Mouse (Mus musculus): ENCODE measurements at regions not wholly inside any gene's neighbourhood (a gene's known extent, or its start where the extent isn't known, plus 50 kb on each side); places are given as distances from the start of the nearest gene placed in this dataset.

- Histone ChIP-seq H3K4me3 (ENCODE audit: low read depth, low read length) (no peak overlapping the region), H3K27me3 (ENCODE audit: control insufficient read depth, insufficient read depth, low read depth, low read length) (no peaks in the 10 kb centered on the region), H3K9ac (ENCODE audit: low read depth, low read length) (no peak overlapping the region), H3K4me2 (ENCODE audit: low read length) (no peak overlapping the region), H3K36me3 (ENCODE audit: control insufficient read depth, insufficient read depth, low read length) (no peaks in the 10 kb centered on the region), H3K27ac (ENCODE audit: low read length) (no peak overlapping the region), H3K4me1 (ENCODE audit: control insufficient read depth, insufficient read depth, low read length) (no peaks in the 10 kb centered on the region), H3K9me3 (replicated peaks; ENCODE audit: control insufficient read depth, low read length, poor library complexity, severe bottlenecking) (no peaks in the 10 kb centered on the region)
- ATAC-seq, result no peak
- WGBS, result 42% methylated on average over 3 of the region's 3 CpGs
Measured at GRCm38 (mm10) chr6:84514623-84515022, 79.1 kb downstream of the Cyp26b1 start.

GRCm38 (mm10) chr6:84508598-84508997, 85.1 kb downstream of the Cyp26b1 start:
- H3K4me3 ChIP-seq (ENCODE audit: low read depth, low read length), result no peak overlapping the region
- H3K4me1 ChIP-seq (ENCODE audit: control insufficient read depth, insufficient read depth, low read length), result no peaks in the 10 kb centered on the region
- 95% methylated on average over 3 of the region's 3 CpGs for WGBS
- H3K4me2 ChIP-seq (ENCODE audit: low read length), result no peak overlapping the region
- H3K27ac ChIP-seq (ENCODE audit: low read length), result no peak overlapping the region
- H3K36me3 ChIP-seq (ENCODE audit: control insufficient read depth, insufficient read depth, low read length), result no peaks in the 10 kb centered on the region
- H3K9ac ChIP-seq (ENCODE audit: low read depth, low read length), result no peak overlapping the region
- no peaks in the 10 kb centered on the region for H3K9me3 ChIP-seq (replicated peaks; ENCODE audit: control insufficient read depth, low read length, poor library complexity, severe bottlenecking)
- no peaks in the 10 kb centered on the region for H3K27me3 ChIP-seq (ENCODE audit: control insufficient read depth, insufficient read depth, low read depth, low read length)
- no peak for ATAC-seq

- Histone ChIP-seq H3K36me3 (ENCODE audit: control insufficient read depth, insufficient read depth, low read length) (no peaks in the 10 kb centered on the region), H3K4me2 (ENCODE audit: low read length) (no peak overlapping the region), H3K4me1 (ENCODE audit: control insufficient read depth, insufficient read depth, low read length) (no peaks in the 10 kb centered on the region), H3K9me3 (replicated peaks; ENCODE audit: control insufficient read depth, low read length, poor library complexity, severe bottlenecking) (no peaks in the 10 kb centered on the region), H3K9ac (ENCODE audit: low read depth, low read length) (no peak overlapping the region), H3K4me3 (ENCODE audit: low read depth, low read length) (no peak overlapping the region), H3K27ac (ENCODE audit: low read length) (no peak overlapping the region), H3K27me3 (ENCODE audit: control insufficient read depth, insufficient read depth, low read depth, low read length) (no peaks in the 10 kb centered on the region)
- WGBS, result 39% methylated on average over 1 of the region's 1 CpGs
- ATAC-seq, result no peak
Measured at GRCm38 (mm10) chr6:84506675-84507074, 87.0 kb downstream of the Cyp26b1 start.

GRCm38 (mm10) chr6:84500255-84500886, 93.3 kb downstream of the Cyp26b1 start:
- no peak overlapping the region for H3K4me3 ChIP-seq (ENCODE audit: low read depth, low read length)

GRCm38 (mm10) chr6:84498076-84498475, 95.6 kb downstream of the Cyp26b1 start:
- Histone ChIP-seq H3K9me3 (replicated peaks; ENCODE audit: control insufficient read depth, low read length, poor library complexity, severe bottlenecking) (no peaks in the 10 kb centered on the region), H3K36me3 (ENCODE audit: control insufficient read depth, insufficient read depth, low read length) (no peaks in the 10 kb centered on the region), H3K9ac (ENCODE audit: low read depth, low read length) (no peak overlapping the region), H3K27ac (ENCODE audit: low read length) (no peak overlapping the region), H3K4me1 (ENCODE audit: control insufficient read depth, insufficient read depth, low read length) (no peaks in the 10 kb centered on the region), H3K27me3 (ENCODE audit: control insufficient read depth, insufficient read depth, low read depth, low read length) (no peaks in the 10 kb centered on the region), H3K4me3 (ENCODE audit: low read depth, low read length) (no peak overlapping the region), H3K4me2 (ENCODE audit: low read length) (no peak overlapping the region)
- no peak for ATAC-seq
- 92% methylated on average over 9 of the region's 9 CpGs for WGBS

More at GRCm38 (mm10) chr6:84500255-84500886, 93.3 kb downstream of the Cyp26b1 start:
- Histone ChIP-seq H3K4me1 (ENCODE audit: control insufficient read depth, insufficient read depth, low read length) (no peaks in the 10 kb centered on the region), H3K27me3 (ENCODE audit: control insufficient read depth, insufficient read depth, low read depth, low read length) (no peaks in the 10 kb centered on the region), H3K36me3 (ENCODE audit: control insufficient read depth, insufficient read depth, low read length) (no peaks in the 10 kb centered on the region), H3K27ac (ENCODE audit: low read length) (no peak overlapping the region), H3K4me2 (ENCODE audit: low read length) (no peak overlapping the region), H3K9ac (ENCODE audit: low read depth, low read length) (no peak overlapping the region), H3K9me3 (replicated peaks; ENCODE audit: control insufficient read depth, low read length, poor library complexity, severe bottlenecking) (no peaks in the 10 kb centered on the region)
- no peak for ATAC-seq
- 47% methylated on average over 13 of the region's 13 CpGs for WGBS

GRCm38 (mm10) chr6:84493676-84494075, 100.0 kb downstream of the Cyp26b1 start:
- H3K4me1 ChIP-seq (ENCODE audit: control insufficient read depth, insufficient read depth, low read length), result no peaks in the 10 kb centered on the region
- H3K36me3 ChIP-seq (ENCODE audit: control insufficient read depth, insufficient read depth, low read length), result no peaks in the 10 kb centered on the region
- H3K9ac ChIP-seq (ENCODE audit: low read depth, low read length), result no peak overlapping the region
- H3K27ac ChIP-seq (ENCODE audit: low read length), result no peak overlapping the region
- 90% methylated on average over 6 of the region's 6 CpGs for WGBS
- no peaks in the 10 kb centered on the region for H3K9me3 ChIP-seq (replicated peaks; ENCODE audit: control insufficient read depth, low read length, poor library complexity, severe bottlenecking)
- ATAC-seq, result no peak
- H3K4me2 ChIP-seq (ENCODE audit: low read length), result no peak overlapping the region
- H3K4me3 ChIP-seq (ENCODE audit: low read depth, low read length), result no peak overlapping the region
- H3K27me3 ChIP-seq (ENCODE audit: control insufficient read depth, insufficient read depth, low read depth, low read length), result no peaks in the 10 kb centered on the region

- H3K4me1 ChIP-seq (ENCODE audit: control insufficient read depth, insufficient read depth, low read length), result no peaks in the 10 kb centered on the region
- H3K36me3 ChIP-seq (ENCODE audit: control insufficient read depth, insufficient read depth, low read length), result no peaks in the 10 kb centered on the region
- 88% methylated on average over 8 of the region's 8 CpGs for WGBS
- no peaks in the 10 kb centered on the region for H3K27me3 ChIP-seq (ENCODE audit: control insufficient read depth, insufficient read depth, low read depth, low read length)
- H3K4me3 ChIP-seq (ENCODE audit: low read depth, low read length), result no peak overlapping the region
- ATAC-seq, result no peak
- H3K9me3 ChIP-seq (replicated peaks; ENCODE audit: control insufficient read depth, low read length, poor library complexity, severe bottlenecking), result no peaks in the 10 kb centered on the region
- no peak overlapping the region for H3K4me2 ChIP-seq (ENCODE audit: low read length)
- H3K27ac ChIP-seq (ENCODE audit: low read length), result no peak overlapping the region
- no peak overlapping the region for H3K9ac ChIP-seq (ENCODE audit: low read depth, low read length)
Measured at GRCm38 (mm10) chr6:84493169-84493568, 100.5 kb downstream of the Cyp26b1 start.

GRCm38 (mm10) chr6:84492594-84492993, 101.1 kb downstream of the Cyp26b1 start:
- WGBS, result 98% methylated on average over 2 of the region's 2 CpGs
- ATAC-seq, result no peak
- no peak overlapping the region for H3K4me3 ChIP-seq (ENCODE audit: low read depth, low read length)

GRCm38 (mm10) chr6:84491106-84491505, 102.6 kb downstream of the Cyp26b1 start:
- Histone ChIP-seq H3K36me3 (ENCODE audit: control insufficient read depth, insufficient read depth, low read length) (no peaks in the 10 kb centered on the region), H3K4me2 (ENCODE audit: low read length) (no peak overlapping the region), H3K4me3 (ENCODE audit: low read depth, low read length) (no peak overlapping the region), H3K27ac (ENCODE audit: low read length) (no peak overlapping the region), H3K9ac (ENCODE audit: low read depth, low read length) (no peak overlapping the region), H3K4me1 (ENCODE audit: control insufficient read depth, insufficient read depth, low read length) (no peaks in the 10 kb centered on the region), H3K27me3 (ENCODE audit: control insufficient read depth, insufficient read depth, low read depth, low read length) (no peaks in the 10 kb centered on the region), H3K9me3 (replicated peaks; ENCODE audit: control insufficient read depth, low read length, poor library complexity, severe bottlenecking) (no peaks in the 10 kb centered on the region)
- ATAC-seq, result no peak
- WGBS, result 79% methylated on average over 5 of the region's 5 CpGs

More at GRCm38 (mm10) chr6:84492594-84492993, 101.1 kb downstream of the Cyp26b1 start:
- Histone ChIP-seq H3K27ac (ENCODE audit: low read length) (no peak overlapping the region), H3K36me3 (ENCODE audit: control insufficient read depth, insufficient read depth, low read length) (no peaks in the 10 kb centered on the region), H3K4me2 (ENCODE audit: low read length) (no peak overlapping the region), H3K9me3 (replicated peaks; ENCODE audit: control insufficient read depth, low read length, poor library complexity, severe bottlenecking) (no peaks in the 10 kb centered on the region), H3K4me1 (ENCODE audit: control insufficient read depth, insufficient read depth, low read length) (no peaks in the 10 kb centered on the region), H3K27me3 (ENCODE audit: control insufficient read depth, insufficient read depth, low read depth, low read length) (no peaks in the 10 kb centered on the region), H3K9ac (ENCODE audit: low read depth, low read length) (no peak overlapping the region)

All from midbrain, embryonic 16.5 days (tissue).